Mouse (Mus musculus) lung, postnatal 0 days (tissue): ENCODE data around the gene Krt222. TPM values are rescaled to one million over a fixed set of nuclear protein-coding genes. Genes with fewer than 3 reads are reported as not detected.

ENCODE experiments used
- ATAC-seq: fragments of 200-750 bp; cut with Nextera tagmentation; 2 replicates; pipeline ENCODE4 v1.8.0; 2017; ENCODE audit warnings: moderate library complexity
- DNase-seq: peaks from one replicate; pipeline ENCODE4 v3.0.0-alpha.2; 2016; ENCODE audit warnings: low spot score
- H3K27ac ChIP-seq: fragments of 300-500 bp; sonication (generic); 2 replicates; pipeline ENCODE4 v1.5.1; 2014; ENCODE audit warnings: antibody characterized with exemption, mild to moderate bottlenecking, low read length, mixed read lengths
- H3K27me3 ChIP-seq: fragments of 300-500 bp; sonication (generic); replicated peaks from 2 replicates; pipeline ENCODE4 v1.6.1; 2014; ENCODE audit warnings: low read length, mixed read lengths; ENCODE audit not compliant: insufficient read depth
- H3K36me3 ChIP-seq: fragments of 300-500 bp; sonication (generic); 2 replicates; pipeline ENCODE4 v1.6.1; 2014; ENCODE audit warnings: low read length, mixed read lengths; ENCODE audit not compliant: insufficient read depth
- H3K4me1 ChIP-seq: fragments of 300-500 bp; sonication (generic); 2 replicates; pipeline ENCODE4 v1.6.1; 2014; ENCODE audit warnings: antibody characterized with exemption, low read depth, low read length, mixed read lengths; ENCODE audit not compliant: insufficient read depth
- H3K4me2 ChIP-seq: fragments of 300-500 bp; sonication (generic); replicated peaks from 2 replicates; pipeline ENCODE4 v1.6.1; 2014; ENCODE audit warnings: low read depth, mild to moderate bottlenecking, low read length, moderate library complexity, mixed read lengths
- H3K4me3 ChIP-seq: fragments of 300-500 bp; sonication (generic); 2 replicates; pipeline ENCODE4 v1.5.1; 2014; ENCODE audit warnings: low read depth, low read length
- H3K9ac ChIP-seq: fragments of 300-500 bp; sonication (generic); replicated peaks from 2 replicates; pipeline ENCODE4 v1.6.1; 2014; ENCODE audit warnings: low read depth, mild to moderate bottlenecking
- H3K9me3 ChIP-seq: fragments of 300-500 bp; sonication (generic); 2 replicates; pipeline ENCODE4 v1.6.1; 2016; ENCODE audit warnings: low read length, mixed read lengths
- CTCF ChIP-seq: IDR thresholded peaks from 2 replicates; pipeline ENCODE4 v1.5.1; 2016; ENCODE audit warnings: antibody characterized with exemption, mild to moderate bottlenecking
- EP300 ChIP-seq: IDR thresholded peaks from 2 replicates; pipeline ENCODE4 v1.6.1; 2016; ENCODE audit warnings: antibody characterized with exemption, mild to moderate bottlenecking, control low read depth
- WGBS: fragments of 180-500 bp; shearing (Covaris S2); extraction: QIAGEN DNeasy Blood & Tissue Kit; methylation state at CpG from one replicate; pipeline ENCODE4 v1.1.7; 2014; 5-methylcytosine and 5-hydroxymethylcytosine counted together
- polyA plus RNA-seq: library from polyadenylated mRNA; unstranded; fragments of >200 nt; fragmentation: Nextera tagmentation; extraction: Ambion mirVana; gene quantifications from 2 replicates; pipeline ENCODE4 v1.2.1, GENCODE M21; 2015

Krt222 gene
- polyA plus RNA-seq, 1 experiment from 2014 or later, result 0.44 TPM

- Histone ChIP-seq H3K4me3 (no peak overlapping the region), H3K27me3 (no peaks in the 10 kb centered on the region), H3K4me2 (no peak overlapping the region), H3K36me3 (no peaks in the 10 kb centered on the region), H3K9me3 (no peaks in the 10 kb centered on the region), H3K27ac (no peak overlapping the region), H3K9ac (no peak overlapping the region), H3K4me1 (no peaks in the 10 kb centered on the region)
- TF ChIP-seq CTCF, result no peak
- TF ChIP-seq EP300, result no peak
- no peak for DNase-seq
- no peak for ATAC-seq
- WGBS, result 58% methylated on average over 5 of the region's 5 CpGs
Measured at GRCm38 (mm10) chr11:99279986-99280385, 36.1 kb upstream of the Krt222 start.

GRCm38 (mm10) chr11:99276786-99277185 is 32.9 kb upstream of the Krt222 start:
- no peak overlapping the region for H3K4me3 ChIP-seq
- no peak overlapping the region for H3K9ac ChIP-seq
- H3K9me3 ChIP-seq, result no peaks in the 10 kb centered on the region
- H3K4me2 ChIP-seq, result no peak overlapping the region
- ATAC-seq (no peak), DNase-seq (no peak)
- no peak overlapping the region for H3K27ac ChIP-seq
- no peaks in the 10 kb centered on the region for H3K36me3 ChIP-seq
- no peaks in the 10 kb centered on the region for H3K4me1 ChIP-seq
- no peaks in the 10 kb centered on the region for H3K27me3 ChIP-seq
- WGBS, result 35% methylated on average over 7 of the region's 7 CpGs
- TF ChIP-seq EP300, result no peak
- no peak for TF ChIP-seq CTCF

GRCm38 (mm10) chr11:99275624-99276023 is 31.7 kb upstream of the Krt222 start:
- Histone ChIP-seq H3K36me3 (no peaks in the 10 kb centered on the region), H3K27me3 (no peaks in the 10 kb centered on the region), H3K9ac (no peak overlapping the region), H3K27ac (no peak overlapping the region), H3K4me1 (no peaks in the 10 kb centered on the region), H3K4me2 (no peak overlapping the region), H3K4me3 (no peak overlapping the region), H3K9me3 (no peaks in the 10 kb centered on the region)
- no peak for DNase-seq
- TF ChIP-seq CTCF, result no peak
- 62% methylated on average over 6 of the region's 6 CpGs for WGBS
- ATAC-seq, result no peak

- ATAC-seq (no peak), DNase-seq (no peak)
- H3K9ac ChIP-seq, result no peak overlapping the region
- no peaks in the 10 kb centered on the region for H3K27me3 ChIP-seq
- no peak for TF ChIP-seq CTCF
- no peak for TF ChIP-seq EP300
- no peak overlapping the region for H3K4me3 ChIP-seq
- H3K27ac ChIP-seq, result no peak overlapping the region
- H3K4me1 ChIP-seq, result no peaks in the 10 kb centered on the region
- WGBS, result 83% methylated on average over 4 of the region's 4 CpGs
- no peak overlapping the region for H3K4me2 ChIP-seq
- H3K36me3 ChIP-seq, result no peaks in the 10 kb centered on the region
- no peaks in the 10 kb centered on the region for H3K9me3 ChIP-seq
Measured at GRCm38 (mm10) chr11:99272721-99273120, 28.8 kb upstream of the Krt222 start.

GRCm38 (mm10) chr11:99269192-99269591 is 25.3 kb upstream of the Krt222 start:
- H3K9ac ChIP-seq, result no peak overlapping the region
- no peak overlapping the region for H3K4me2 ChIP-seq
- H3K4me3 ChIP-seq, result no peak overlapping the region
- H3K27me3 ChIP-seq, result no peaks in the 10 kb centered on the region
- TF ChIP-seq EP300 (no peak), CTCF (no peak)
- no peaks in the 10 kb centered on the region for H3K9me3 ChIP-seq
- H3K36me3 ChIP-seq, result no peaks in the 10 kb centered on the region
- DNase-seq, result no peak
- no peak for ATAC-seq
- WGBS, result 70% methylated on average over 7 of the region's 7 CpGs
- H3K4me1 ChIP-seq, result no peaks in the 10 kb centered on the region
- H3K27ac ChIP-seq, result no peak overlapping the region

- no peaks in the 10 kb centered on the region for H3K36me3 ChIP-seq
- TF ChIP-seq EP300 (no peak), CTCF (no peak)
- DNase-seq, result no peak
- no peaks in the 10 kb centered on the region for H3K27me3 ChIP-seq
- no peak overlapping the region for H3K27ac ChIP-seq
- ATAC-seq, result no peak
- WGBS, result 52% methylated on average over 9 of the region's 9 CpGs
- H3K4me1 ChIP-seq, result no peaks in the 10 kb centered on the region
- no peaks in the 10 kb centered on the region for H3K9me3 ChIP-seq
- no peak overlapping the region for H3K4me3 ChIP-seq
- H3K9ac ChIP-seq, result no peak overlapping the region
- H3K4me2 ChIP-seq, result no peak overlapping the region
Measured at GRCm38 (mm10) chr11:99265796-99266195, 21.9 kb upstream of the Krt222 start.

GRCm38 (mm10) chr11:99265220-99265619 is 21.3 kb upstream of the Krt222 start:
- Histone ChIP-seq H3K27me3 (no peaks in the 10 kb centered on the region), H3K4me2 (no peak overlapping the region), H3K4me1 (no peaks in the 10 kb centered on the region), H3K9ac (no peak overlapping the region), H3K9me3 (no peaks in the 10 kb centered on the region), H3K36me3 (no peaks in the 10 kb centered on the region), H3K27ac (no peak overlapping the region), H3K4me3 (no peak overlapping the region)
- 58% methylated on average over 9 of the region's 9 CpGs for WGBS
- DNase-seq (no peak), ATAC-seq (no peak)
- no peak for TF ChIP-seq CTCF
- no peak for TF ChIP-seq EP300
